Mouse (Mus musculus): ENCODE data around the gene Cylc2.

The Cylc2 gene

GRCm38 (mm10) chr4:51216378-51216777 lies at the start of gene Cylc2:
Cylc2 (plus strand) TSS chr4:51216678.
- in situ Hi-C loops (cut with MboI, MseI): no loop called here

Measured in T-helper 1 cell (primary cell).